Mouse (Mus musculus) adrenal gland, adult 18-20 months (tissue): ENCODE measurements around the gene Soga1. TPM values are rescaled to one million over a fixed set of nuclear protein-coding genes. Genes with fewer than 3 reads are reported as not detected.
A peak's percentile ranks its signal among the peaks of the same experiment; 100 is the strongest.

Experiments used
- DNase-seq, 2 experiments: peaks; one replicate each; pipeline ENCODE4 v3.0.0; 2021 to 2022; ENCODE audit warnings: low spot score in 2 of 2
- total RNA-seq, 2 experiments: library from RNA; stranded (reverse); gene quantifications; 1 replicate in 1 of 2; 2 replicates in 1 of 2; pipeline ENCODE4 v1.2.3; 2021

Soga1 gene
- total RNA-seq, 2 experiments from 2014 or later: 31.4 to 36.2 TPM

DNA sequence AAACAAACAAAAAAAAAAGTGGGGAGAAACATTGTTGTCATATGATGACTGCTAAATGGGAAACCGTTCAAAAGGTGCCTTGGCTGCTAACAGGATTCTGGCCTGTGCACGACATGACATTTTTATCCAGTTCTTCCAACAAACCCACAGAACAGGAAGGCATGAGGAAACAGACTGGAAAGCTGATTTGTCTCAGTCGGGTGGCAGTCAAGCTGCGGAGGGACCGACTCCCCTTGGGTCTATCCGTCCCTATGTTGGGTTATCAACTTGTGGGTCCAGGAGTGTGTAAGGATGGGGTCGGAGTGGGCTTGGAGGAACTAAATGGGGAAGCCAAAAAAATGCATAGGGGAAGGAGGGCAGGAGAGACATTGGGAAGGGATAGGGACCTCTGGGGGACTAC is 37.6 kb downstream of the Soga1 start:
- DNase-seq: no peak

DNA sequence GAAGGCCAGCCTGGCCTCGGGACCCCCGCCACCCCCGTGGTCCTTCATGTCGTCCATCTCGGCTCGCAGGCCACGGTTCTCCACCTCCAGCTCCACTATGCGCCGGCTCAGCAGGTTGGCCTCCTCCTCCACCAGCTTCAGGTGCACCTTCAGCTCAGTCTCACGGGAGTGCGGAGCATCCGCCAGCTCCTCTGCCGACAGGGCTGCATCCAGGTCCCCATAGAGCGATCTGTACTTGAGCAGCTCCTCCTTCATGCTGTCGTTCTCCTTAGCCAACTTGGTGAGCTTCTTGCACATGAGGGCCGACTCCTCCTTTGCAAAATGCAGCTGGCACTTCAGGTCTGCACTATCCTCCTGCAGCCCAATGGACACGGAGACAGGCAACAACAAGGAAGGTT is 38.4 kb downstream of the Soga1 start:
- DNase-seq: no peak

DNA sequence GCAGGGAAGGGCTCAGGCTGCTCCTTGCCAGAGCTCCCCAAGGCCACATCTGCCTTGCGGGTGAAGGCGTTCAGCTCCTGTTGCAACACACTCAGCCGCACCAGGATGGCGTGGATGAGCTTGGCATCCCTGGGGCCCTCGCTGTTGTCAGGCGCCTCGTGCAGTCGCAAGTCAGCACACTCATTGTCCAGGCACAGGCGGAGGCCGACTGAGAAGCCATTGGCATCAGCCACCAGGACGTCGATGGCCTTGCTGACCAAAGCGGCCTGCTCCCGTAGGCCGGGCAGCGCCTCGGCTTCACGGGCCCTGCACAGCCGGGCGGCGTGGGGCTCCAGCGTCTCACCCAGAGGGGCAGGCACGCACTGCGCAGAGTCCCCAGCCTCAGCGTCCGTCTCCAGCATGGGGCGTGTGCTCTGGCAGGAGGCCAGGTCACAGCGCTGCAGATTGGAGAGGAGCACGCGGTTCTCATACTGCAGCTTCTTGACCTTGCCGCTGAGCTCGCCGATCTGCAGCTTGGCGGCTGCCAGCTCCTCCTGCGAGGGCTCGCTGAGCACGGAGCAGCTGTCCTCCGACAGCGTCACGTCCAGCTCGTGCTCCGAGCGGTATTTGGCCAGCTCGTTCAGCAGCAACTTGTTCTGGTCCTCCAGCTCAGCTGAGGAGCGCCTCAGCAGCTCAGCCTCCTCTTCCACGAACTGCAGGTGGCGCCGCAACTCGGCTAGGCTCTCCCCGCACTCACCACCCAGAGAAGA is 39.0 kb downstream of the Soga1 start:
- peak; percentile 37 to 50 for DNase-seq

DNA sequence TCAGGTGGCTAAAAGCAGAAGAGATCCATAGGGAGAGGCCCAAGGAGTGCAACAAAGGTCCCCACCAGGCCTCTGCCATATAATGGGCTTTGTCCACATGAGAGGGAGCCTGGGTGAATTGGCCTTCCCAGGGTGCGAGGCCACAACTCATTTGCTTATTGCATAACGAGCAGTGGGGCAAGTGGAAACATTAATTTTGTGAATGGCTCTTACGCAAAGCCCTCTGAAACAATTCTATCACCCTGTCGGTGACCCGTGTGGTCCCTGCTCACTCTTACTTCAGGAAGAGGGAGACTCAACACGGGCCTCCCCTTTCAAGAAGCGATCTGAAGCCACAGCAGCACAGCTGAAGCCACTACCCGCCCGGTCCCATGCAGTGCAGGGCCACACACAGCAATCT is 41.8 kb downstream of the Soga1 start:
- no peak for DNase-seq

DNA sequence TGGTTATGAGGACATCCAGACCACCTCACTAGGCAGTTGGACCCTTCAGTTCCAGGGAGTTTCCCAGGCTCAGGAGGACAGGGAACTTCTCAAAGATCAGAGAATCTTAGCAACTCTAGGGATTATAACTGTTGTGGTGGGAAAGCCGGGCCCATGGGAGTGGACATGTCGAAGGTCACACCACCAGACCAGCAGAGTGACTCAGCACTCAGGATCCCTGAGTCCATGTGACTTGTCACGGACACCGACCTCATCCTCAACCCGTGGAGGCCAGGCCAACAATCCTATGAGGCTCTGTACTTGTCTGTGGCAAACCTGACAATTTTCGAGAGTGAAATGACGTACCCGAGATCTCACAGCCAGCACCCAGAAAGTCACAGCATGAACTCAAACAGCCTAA is 42.7 kb downstream of the Soga1 start:
- peak in 1 of 2 experiments; percentile 28 for DNase-seq

DNA sequence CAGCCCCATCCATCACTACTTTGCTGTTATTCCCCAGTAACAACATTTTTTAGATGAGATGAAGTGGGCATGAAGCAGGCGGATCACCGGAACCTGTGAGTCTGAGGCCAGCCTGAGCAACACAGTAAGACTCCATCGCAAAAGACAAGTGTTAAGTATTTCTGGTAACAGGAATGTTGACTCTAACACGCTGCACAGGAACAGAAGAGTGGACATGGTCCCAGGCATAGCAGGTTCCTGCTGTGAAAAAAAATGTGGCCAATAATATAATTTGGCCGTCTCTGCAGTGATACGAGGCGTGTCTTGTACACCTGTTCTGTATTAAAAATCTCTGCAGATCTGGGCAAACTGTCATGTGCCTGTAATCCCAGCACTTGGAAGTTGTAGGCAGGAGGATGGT is 43.7 kb downstream of the Soga1 start:
- no peak for DNase-seq

DNA sequence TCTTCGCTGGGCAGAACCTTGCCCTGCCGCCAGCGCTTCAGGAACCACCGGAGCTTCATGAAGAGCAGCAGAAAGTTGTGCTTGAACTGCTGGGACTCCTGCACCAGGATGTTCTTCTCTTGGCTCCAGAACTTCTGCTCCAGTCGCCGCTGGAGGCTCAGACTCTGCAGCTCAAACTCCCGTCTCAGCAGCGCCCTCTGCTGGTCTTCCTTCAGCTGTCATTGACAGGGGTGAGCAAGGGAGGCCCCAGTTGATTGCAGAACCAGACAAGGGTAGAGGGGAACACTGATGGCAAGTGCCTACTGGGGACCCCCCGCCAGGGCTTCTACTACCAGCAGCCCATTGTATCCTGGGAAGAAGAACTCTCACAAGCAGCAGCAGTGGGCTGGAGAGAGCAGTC is 48.2 kb downstream of the Soga1 start:
- peak; percentile 83 to 86 for DNase-seq

DNA sequence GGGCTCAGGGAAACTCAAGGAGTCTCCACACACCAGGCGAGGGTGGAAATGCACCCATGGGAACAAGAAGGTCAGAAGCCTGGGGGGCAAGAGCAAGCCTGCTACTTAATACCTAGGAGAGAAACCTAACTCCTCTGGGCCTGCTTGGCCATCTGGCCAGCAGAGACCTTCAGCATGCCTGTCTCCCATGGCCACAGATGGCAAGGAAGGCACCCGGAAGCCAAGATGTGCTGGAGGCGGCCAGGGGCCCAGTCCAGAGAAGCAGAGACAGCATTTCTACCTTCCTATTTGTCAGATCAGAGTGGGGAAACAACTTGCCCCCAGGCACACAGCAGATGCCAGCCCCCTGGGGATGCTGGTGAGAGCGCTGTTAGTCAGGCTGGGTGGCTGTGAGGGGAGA is 50.8 kb downstream of the Soga1 start:
- DNase-seq: no peak

DNA sequence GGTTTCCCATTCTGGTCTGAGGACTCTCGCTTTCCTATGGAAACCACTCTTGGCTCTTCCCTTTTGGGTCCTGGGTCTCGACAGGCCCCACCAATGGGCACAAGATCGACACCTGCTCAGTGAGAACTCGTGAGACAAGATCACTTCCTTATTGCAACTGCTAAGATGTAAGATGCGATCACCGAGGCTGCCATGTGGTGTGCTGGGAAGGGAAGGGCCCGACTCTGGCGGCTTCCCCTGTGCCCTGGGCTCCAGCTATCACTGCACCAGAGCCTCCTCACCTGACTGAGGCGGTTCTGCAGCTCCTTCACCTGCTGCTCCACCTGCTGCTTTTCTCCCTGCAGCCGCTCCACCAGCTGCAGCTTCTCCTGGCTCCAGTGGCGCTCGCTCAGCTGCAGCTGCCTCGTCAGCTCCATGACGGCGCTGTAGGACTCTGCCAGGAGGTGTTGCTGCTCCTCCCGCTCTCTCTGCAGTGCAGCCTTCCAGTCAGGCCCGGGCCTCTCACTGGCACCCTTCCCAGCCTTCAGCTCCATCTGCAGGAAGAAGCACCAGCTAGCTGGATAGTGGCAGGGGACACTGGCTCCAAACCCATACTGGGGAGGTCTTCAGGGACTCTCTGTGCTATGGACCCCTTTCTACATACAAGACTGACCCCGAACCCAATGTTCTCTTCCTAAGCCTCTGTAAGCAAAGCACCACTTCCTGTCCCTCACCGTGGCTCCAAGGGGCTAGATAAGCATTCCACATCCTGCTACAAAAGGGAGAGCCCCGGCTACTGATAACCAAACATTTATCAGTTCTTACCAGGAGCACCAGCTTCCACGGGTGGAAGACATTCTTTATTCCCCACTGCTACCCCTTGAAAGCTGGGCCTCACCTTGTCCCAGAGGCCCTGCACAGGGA is 51.7 kb downstream of the Soga1 start:
- DNase-seq: no peak

DNA sequence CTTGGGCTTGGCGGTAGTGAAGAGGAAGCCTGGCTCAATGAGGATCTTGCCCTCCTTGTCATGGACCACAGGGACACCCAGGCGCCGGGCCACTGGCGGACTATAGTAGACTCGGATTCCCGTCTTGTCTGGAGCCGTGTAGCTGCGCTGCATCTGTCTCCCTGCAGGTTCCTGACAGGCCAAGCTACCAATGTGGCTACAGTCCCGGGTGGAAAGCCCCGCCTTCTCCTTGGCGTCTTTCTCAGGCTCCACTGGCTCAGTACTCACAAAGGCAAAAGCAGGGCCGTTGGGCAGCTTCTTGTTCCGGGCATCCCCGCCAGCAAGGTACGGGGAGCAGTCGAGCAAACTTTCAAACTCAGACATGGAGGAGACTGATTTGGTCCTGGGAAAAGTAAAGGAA is 57.9 kb downstream of the Soga1 start:
- no peak for DNase-seq

DNA sequence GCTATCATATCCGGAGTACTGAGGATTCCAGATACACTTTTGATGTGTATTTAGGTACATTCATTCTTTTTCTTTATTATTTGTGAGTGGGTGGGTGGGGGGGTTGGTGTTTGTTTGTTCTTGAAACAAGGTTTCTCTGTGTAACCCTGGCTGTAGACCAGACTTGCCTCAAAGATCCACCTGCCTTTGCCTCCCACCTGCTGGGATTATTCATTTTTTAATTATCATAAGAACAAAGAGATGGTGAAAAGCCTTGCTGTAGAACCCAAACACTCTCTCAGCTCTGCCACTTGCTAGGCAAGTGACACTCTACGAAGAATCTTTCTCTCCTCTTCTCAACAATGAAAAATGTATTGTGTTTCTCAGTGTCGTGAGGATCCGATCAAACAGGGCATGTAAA is 59.8 kb downstream of the Soga1 start:
- DNase-seq: no peak

DNA sequence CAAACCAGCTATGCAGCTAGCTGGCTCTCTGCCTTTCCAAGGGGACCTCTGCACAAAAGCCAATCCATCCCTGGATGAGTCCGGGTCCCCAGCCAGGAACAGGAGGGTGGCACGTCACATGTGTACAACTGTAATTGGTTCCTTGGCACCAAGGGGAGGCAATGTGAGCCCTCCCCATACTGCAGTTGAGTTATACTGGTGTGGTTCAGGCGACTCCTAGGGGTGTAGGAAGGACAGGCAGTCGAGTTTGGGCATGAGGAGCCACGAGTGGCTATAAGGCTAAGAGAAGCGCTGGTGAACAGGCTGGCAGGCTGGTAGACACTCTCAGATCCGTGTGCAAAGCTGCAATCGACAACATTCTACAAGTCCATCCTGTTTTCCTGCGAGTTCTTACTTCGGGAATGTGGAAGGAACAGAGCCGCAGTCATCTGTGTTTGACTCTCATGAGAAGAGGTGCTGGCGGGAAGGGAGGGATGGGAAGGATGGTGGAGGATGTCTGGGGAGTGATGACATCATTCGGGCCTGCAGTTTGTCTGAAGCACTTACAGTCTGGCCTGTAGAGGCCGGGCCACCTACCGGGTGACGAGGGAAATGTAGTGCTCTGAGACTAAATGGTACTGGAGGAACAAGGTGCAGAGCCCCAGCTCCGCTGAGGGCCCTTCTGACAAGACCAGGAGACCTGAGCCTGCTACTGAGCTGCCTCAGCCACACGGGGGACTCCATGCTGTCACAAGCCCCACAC is 62.4 kb downstream of the Soga1 start:
- DNase-seq: no peak

DNA sequence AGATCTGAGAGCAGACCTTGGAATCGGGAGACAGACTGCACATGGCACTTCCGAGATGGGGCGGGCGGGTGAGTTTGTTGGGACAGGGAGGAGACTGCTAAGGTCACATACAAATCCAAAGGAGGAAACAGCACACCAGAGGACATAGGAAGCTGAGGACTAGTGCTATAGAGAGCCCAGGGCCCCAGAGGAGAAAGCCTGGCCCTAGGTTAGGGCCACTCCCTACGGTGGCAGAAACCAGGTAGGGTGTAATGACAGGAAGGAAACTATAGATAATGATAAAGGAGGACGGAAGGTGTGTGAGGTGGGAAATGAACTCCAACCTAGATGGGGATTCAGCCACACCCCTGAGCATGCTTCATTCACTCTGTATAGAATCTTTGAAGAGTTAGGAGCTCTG is 66.7 kb downstream of the Soga1 start:
- DNase-seq: no peak

DNA sequence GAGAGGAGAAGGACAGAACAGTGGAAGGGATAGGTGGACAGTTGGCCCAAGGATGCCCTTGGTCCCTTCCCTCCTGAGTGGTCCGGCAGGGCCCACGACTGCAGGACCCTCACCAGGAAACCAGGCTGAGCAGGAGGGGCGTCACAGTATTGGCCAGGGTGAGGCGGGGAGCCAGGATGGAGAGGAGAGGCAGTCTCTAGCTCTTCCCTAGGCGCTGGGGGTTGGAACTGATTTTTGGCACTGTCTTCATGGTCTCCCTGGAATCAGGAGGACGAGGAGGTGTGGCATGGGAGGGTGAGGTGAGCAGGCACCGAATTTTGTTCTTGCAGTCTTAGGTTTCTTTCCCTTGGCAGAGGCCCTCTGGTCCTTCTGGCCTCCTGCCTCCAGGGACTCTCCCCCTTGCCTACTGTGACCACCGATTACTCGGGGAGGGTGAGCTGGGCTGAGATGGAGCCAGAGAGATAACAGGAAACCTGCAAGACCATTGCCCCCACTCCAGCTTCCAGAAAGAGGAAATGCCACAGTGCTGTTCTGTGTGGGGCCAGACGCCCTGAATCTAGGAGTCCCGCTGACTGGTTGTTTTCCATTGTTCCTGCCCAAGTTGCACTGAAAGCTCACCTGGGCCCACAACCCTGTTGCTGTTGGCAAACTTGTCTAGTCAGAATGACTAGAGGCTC is 68.3 kb downstream of the Soga1 start:
- DNase-seq: no peak

DNA sequence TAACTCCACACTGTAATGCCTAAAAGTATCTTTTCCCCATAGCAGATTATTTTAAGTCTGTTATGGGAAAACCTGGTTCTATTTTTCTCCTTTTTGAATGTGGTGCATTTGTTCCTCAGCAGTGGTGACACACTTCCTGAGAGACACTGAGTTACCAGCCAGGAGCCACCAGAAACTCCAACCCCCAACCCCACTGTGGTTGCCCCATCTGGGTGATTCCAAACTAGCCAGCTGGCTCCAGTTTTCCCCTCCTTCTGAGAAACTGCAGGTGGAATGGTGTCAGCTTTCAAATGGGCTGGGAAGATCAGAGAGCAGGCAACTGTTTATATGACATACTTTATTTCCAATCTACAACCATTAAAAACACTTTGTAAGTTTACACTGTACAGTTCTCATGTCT is 68.9 kb downstream of the Soga1 start:
- no peak for DNase-seq

DNA sequence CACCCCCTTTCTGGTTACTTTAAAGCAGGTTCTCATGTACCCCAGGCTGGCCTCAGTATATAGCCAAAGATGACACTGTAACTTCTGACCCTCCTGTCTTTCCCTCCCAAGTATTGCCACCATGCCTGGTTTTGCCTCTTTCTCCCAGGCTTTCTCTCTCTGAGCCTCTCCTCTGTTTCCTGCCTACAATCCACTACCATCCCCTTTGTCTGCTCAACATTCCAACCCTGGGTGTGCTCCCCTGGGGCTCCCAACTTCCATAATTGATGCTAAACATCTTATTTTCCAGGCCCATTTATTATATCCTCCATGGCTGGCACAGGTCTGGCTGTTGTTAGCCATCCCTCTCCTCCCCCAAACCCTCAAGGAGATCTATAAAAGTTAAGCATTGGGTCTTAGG is 70.5 kb downstream of the Soga1 start:
- no peak for DNase-seq

DNA sequence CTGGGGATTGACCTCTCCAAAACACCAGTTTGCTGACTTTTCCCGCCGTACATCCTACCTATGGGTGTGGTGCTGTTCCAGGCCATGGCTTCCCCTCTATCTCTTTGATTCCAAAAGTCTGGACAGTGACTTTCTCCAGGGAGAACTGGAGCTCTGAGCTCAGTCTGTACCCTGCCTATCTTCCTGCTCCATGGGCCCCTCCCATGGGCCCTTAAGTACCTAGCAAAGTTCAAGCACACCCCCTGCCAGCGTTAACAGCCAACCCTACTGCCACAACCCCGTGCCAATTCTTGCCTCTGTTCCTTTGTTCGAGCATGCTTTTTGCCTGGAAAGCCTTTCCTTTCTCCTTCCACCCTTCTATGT is 71.8 kb downstream of the Soga1 start:
- no peak for DNase-seq

DNA sequence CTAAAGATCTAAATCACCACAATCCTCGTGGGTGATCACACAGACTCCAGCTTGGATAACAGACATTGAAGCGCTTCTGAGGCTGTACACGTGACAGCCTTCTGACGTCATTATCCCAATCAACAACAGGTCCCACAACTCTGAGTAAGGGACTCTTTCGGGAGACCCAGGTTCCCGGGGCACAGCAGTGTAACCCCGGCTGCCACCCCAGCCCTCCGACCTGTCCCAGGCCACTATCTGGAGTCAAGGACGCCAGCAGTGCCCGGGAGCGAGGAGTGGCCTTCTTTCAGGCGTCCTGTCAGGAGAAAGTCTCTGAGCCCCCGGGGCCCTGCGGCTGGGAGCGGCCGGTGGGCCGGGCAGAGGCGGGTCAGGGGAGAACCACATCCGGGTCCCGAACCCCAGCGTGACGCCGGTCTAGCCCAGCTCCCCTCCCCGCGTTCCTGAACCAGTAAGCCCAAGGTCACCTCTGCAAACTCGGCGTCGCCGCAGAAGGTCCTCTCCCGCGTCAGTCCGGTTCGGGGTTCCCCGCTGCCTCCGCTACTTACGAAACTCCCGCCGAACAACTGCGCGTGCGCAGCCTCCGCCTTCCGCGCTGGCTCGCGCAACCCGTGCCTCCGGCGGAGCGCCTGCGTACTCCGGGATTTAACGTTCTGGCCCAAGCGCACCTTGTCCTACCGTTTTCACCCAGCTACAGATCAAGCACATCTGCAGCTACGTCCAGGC is 72.4 kb downstream of the Soga1 start, which contains the start of gene Dsn1:
TSS of gene Dsn1 (minus strand) at position 644 of the 723 bp plus-strand sequence.
- peak; percentile 90 to 92 for DNase-seq

DNA sequence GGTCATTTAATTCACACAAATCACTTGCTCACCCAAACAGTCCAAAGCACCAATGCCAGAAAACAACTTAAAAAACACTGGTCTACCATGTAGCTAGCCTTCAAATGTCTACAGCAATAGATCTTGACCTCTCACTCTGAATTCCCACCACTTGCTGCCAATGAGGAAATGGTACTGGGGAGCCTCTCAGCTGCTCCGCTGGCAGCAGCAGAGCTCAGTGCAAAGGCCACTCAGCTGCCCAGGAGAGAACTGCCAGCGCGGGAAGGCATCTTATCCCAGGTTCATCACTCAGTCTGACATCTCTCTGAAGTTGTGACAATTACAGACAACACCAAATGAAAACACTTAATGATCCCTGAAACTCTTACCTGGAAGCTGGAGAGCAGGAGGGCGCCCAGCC is 76.7 kb downstream of the Soga1 start:
- no peak for DNase-seq

DNA sequence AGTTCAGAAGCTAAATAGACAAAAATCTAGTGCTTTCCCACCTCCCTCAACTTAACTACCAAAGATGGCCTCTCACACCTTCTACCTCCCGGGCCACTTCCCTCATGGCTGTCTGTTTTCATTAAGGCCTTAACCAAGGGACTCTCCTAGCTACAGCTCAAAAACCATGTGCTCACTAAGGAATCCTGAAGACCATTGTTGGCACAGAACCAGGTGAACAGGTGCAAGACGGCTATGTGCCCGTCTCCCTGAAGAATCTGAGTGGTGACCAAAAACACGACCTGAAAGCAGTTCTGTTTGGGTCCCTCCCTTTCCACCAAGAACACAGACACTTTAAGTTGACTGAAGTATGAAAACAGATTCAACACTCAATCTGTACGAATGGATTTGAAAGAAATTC is 80.8 kb downstream of the Soga1 start:
- no peak for DNase-seq

DNA sequence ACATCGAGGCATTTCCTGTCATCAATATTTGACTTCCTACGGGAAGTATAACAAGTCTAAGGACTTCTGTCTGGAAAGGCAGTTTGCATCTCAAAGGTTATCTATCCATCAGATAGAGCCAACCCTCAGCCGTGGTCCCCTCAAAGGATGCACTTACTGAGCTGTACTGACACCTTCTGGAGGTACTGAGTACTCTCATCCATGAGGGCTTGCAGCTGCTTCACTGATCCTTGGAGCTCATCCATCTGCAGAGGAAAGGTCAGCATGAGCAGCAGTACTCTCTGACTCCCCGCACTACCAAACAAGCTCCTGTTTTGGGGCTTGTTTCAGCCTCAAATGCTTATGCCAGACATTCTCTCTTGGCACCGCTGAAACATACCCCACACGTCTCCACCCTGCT is 82.5 kb downstream of the Soga1 start:
- DNase-seq: no peak
